Mouse (Mus musculus) kidney, postnatal 25 days (tissue): ENCODE measurements around the gene Hist1h2ak.
A peak's percentile ranks its signal among the peaks of the same experiment; 100 is the strongest.
"Not testable (repeated sequence)": the region's sequence is repeated elsewhere in the genome, so short reads cannot be mapped to it uniquely, and the experiment has no call there.

Source experiments
- DNase-seq, 2 experiments: peaks; one replicate each; pipeline ENCODE4 v3.0.0; 2021; ENCODE audit warnings: mixed read lengths in 2 of 2

Hist1h2ak gene

GRCm38 (mm10) chr13:21718381-21719080, 35.1 kb downstream of the Hist1h2ak start:
- no peak for DNase-seq

- DNase-seq: peak; percentile 77 to 83
Observed at GRCm38 (mm10) chr13:21717397-21718357, 36.0 kb downstream of the Hist1h2ak start, which contains the start of gene Hist1h3h. TSS of gene Hist1h3h (plus strand) at chr13:21717659.

GRCm38 (mm10) chr13:21716540-21717391, 36.9 kb downstream of the Hist1h2ak start:
- DNase-seq: not testable (repeated sequence)

- peak; percentile 79 for DNase-seq
Observed at GRCm38 (mm10) chr13:21715864-21716539, 37.6 kb downstream of the Hist1h2ak start, which contains the start of the genes Hist1h2bl and Hist1h2ai. TSS of gene Hist1h2bl (minus strand) at chr13:21716143. TSS of gene Hist1h2ai (plus strand) at chr13:21716422.

- no peak for DNase-seq
Observed at GRCm38 (mm10) chr13:21715131-21715863, 38.3 kb downstream of the Hist1h2ak start.

GRCm38 (mm10) chr13:21714725-21715124, 38.9 kb downstream of the Hist1h2ak start:
- DNase-seq: peak in 1 of 2 experiments; percentile 70

GRCm38 (mm10) chr13:21711698-21712097, 41.9 kb downstream of the Hist1h2ak start:
- no peak for DNase-seq

- peak; percentile 77 to 83 for DNase-seq
Observed at GRCm38 (mm10) chr13:21710821-21711525, 42.7 kb downstream of the Hist1h2ak start.

- DNase-seq: peak; percentile 90 to 92
Observed at GRCm38 (mm10) chr13:21710031-21710711, 43.5 kb downstream of the Hist1h2ak start.

GRCm38 (mm10) chr13:21706669-21707068, 47.0 kb downstream of the Hist1h2ak start:
- DNase-seq: no peak
